Mouse (Mus musculus): ENCODE data around the gene Lpp.

- TF ChIP-seq CTCF (IDR thresholded peaks at IDR 0.05 in 2 of 3, conservative IDR thresholded peaks at IDR 0.05 in 1 of 3; ENCODE audit: control insufficient read depth in 1 of 3, insufficient read depth in 1 of 3, low read depth in 2 of 3, low read length in 3 of 3, poor library complexity in 1 of 3, severe bottlenecking in 1 of 3) (no peak), BHLHE40 (IDR thresholded peaks at IDR 0.05; ENCODE audit: borderline replicate concordance, low read depth, low read length) (no peak), HCFC1 (IDR thresholded peaks at IDR 0.05; ENCODE audit: low read depth, low read length) (no peak), POLR2A (IDR thresholded peaks at IDR 0.05; ENCODE audit: control insufficient read depth in 1 of 2, insufficient read depth in 1 of 2, low read depth in 1 of 2, low read length in 2 of 2, poor library complexity in 1 of 2) (no peak), SMC3 (IDR thresholded peaks at IDR 0.05; ENCODE audit: low read depth, low read length) (no peak), TAL1 (IDR thresholded peaks at IDR 0.05; ENCODE audit: low read length) (no peak), EP300 (IDR thresholded peaks at IDR 0.05; ENCODE audit: low read depth in 1 of 2, low read length in 2 of 2) (no peak), GATA1 (IDR thresholded peaks at IDR 0.05; ENCODE audit: low read depth, low read length) (no peak), MAX (IDR thresholded peaks at IDR 0.05; ENCODE audit: low read length) (no peak)
Observed at GRCm38 (mm10) chr16:24411281-24411680, 18.0 kb downstream of the Lpp start.
